In the genomic region with DNA sequence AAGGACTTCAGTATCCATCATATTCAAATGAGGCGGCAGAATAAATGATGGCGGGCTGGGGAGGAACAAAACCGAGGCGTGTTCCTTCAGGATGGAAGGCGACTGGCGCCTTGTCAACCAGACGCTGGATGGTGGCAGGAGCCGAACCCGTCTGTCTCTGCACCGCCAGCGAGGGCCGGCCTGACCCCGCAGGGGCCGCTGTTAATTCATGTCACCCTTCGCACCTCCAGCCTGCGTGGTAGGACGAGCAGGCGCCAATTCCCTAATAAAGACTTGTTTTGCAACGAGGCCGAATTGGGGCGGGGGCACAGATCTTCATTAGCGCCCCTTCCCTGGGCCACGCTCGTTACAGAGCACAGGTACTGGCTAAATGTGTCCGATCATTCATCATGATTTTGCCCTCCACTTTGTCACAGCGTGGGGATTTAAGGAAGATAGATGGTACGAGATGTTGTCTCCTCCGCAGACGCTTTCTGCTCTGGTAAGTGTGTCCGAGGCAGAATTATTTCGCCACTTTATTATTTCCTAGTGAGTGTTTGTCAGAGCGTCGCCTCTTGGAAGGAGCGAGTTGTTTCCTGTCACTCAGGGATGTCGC, we compare ENCODE assay signal across 8 mouse cellular contexts.
A peak's percentile ranks its signal among the peaks of the same experiment; 100 is the strongest.
DNase-seq lines count a peak whose midpoint lies in the region; ATAC-seq lines count a peak whose summit lies in the region.

No protein-coding gene starts in this region.

- no peaks in the 10 kb centered on the region for H3K9me3 ChIP-seq in kidney, embryonic 15.5 days (replicated peaks)
- no peaks in the 10 kb centered on the region for H3K9me3 ChIP-seq in embryonic facial prominence, embryonic 10.5 days
- H3K9me3 ChIP-seq in hindbrain, embryonic 14.5 days (ENCODE audit: control insufficient read depth, low read length): no peaks in the 10 kb centered on the region
- no peaks in the 10 kb centered on the region for H3K9me3 ChIP-seq in midbrain, embryonic 15.5 days

- WGBS in kidney, embryonic 15.5 days: 9% methylated on average over 35 of the region's 35 CpGs
- 42% methylated on average over 35 of the region's 35 CpGs for WGBS in embryonic facial prominence, embryonic 10.5 days
- 13% methylated on average over 35 of the region's 35 CpGs for WGBS in hindbrain, embryonic 14.5 days
- 25% methylated on average over 35 of the region's 35 CpGs for WGBS in midbrain, embryonic 15.5 days

- peaks cover 10% of the 10 kb centered on the region; the same call in 1 of the 2 replicates for H3K27me3 ChIP-seq in kidney, embryonic 15.5 days
- peaks cover 41% of the 10 kb centered on the region for H3K27me3 ChIP-seq in embryonic facial prominence, embryonic 10.5 days (replicated peaks; ENCODE audit: low read depth, poor library complexity, severe bottlenecking)
- no peaks in the 10 kb centered on the region for H3K27me3 ChIP-seq in hindbrain, embryonic 14.5 days (ENCODE audit: control insufficient read depth, insufficient read depth, low read length)
- no peaks in the 10 kb centered on the region for H3K27me3 ChIP-seq in midbrain, embryonic 15.5 days (replicated peaks)

- H3K36me3 ChIP-seq in kidney, embryonic 15.5 days: no peaks in the 10 kb centered on the region
- H3K36me3 ChIP-seq in embryonic facial prominence, embryonic 10.5 days (replicated peaks): no peaks in the 10 kb centered on the region
- no peaks in the 10 kb centered on the region for H3K36me3 ChIP-seq in hindbrain, embryonic 14.5 days (replicated peaks; ENCODE audit: control insufficient read depth, insufficient read depth)
- H3K36me3 ChIP-seq in midbrain, embryonic 15.5 days (replicated peaks): no peaks in the 10 kb centered on the region

- peak overlapping the region; percentile 19; the same call in 1 of the 2 replicates for H3K9ac ChIP-seq in kidney, embryonic 15.5 days
- peak overlapping the region; percentile 42 for H3K9ac ChIP-seq in hindbrain, embryonic 14.5 days
- H3K9ac ChIP-seq in midbrain, embryonic 15.5 days: no peak overlapping the region

- peak overlapping the region; percentile 67 for H3K27ac ChIP-seq in kidney, embryonic 15.5 days
- H3K27ac ChIP-seq in embryonic facial prominence, embryonic 10.5 days (replicated peaks): no peak overlapping the region
- peak overlapping the region; percentile 78 for H3K27ac ChIP-seq in hindbrain, embryonic 14.5 days
- H3K27ac ChIP-seq in midbrain, embryonic 15.5 days: 0 out of 2 replicates have a peak overlapping the region, but pooled peaks have one; percentile 4

- peak overlapping the region; percentile 60 for H3K4me2 ChIP-seq in kidney, embryonic 15.5 days
- peak overlapping the region; percentile 45 for H3K4me2 ChIP-seq in hindbrain, embryonic 14.5 days (replicated peaks)
- H3K4me2 ChIP-seq in midbrain, embryonic 15.5 days: peak overlapping the region; percentile 33

- peak; percentile 28; the same call in 1 of the 2 replicates for ATAC-seq in kidney, embryonic 15.5 days (replicated peaks; ENCODE audit: low FRiP score)
- no peak; the same call in 1 of the 2 replicates for ATAC-seq in hindbrain, embryonic 14.5 days (ENCODE audit: low FRiP score)
- ATAC-seq in midbrain, embryonic 15.5 days (replicated peaks): no peak
- no peak for ATAC-seq in monocyte, adult 5-6 weeks (replicated peaks; ENCODE audit: insufficient number of reproducible peaks, low FRiP score, low TSS enrichment, poor library complexity, severe bottlenecking)
- ATAC-seq in erythroid progenitor cell, adult 5-6 weeks (replicated peaks; ENCODE audit: low FRiP score, poor library complexity, severe bottlenecking): no peak

- H3K4me3 ChIP-seq in kidney, embryonic 15.5 days (replicated peaks): peak overlapping the region; percentile 28
- peak overlapping the region; percentile 22; the same call in 1 of the 2 replicates for H3K4me3 ChIP-seq in embryonic facial prominence, embryonic 10.5 days
- peak overlapping the region; percentile 11; the same call in 1 of the 2 replicates for H3K4me3 ChIP-seq in hindbrain, embryonic 14.5 days (replicated peaks; ENCODE audit: low read length)
- no peak overlapping the region for H3K4me3 ChIP-seq in midbrain, embryonic 15.5 days

- no peak for DNase-seq in kidney, adult 8-10 months
- no peak for DNase-seq in embryonic facial prominence, embryonic 10.5 days (ENCODE audit: low spot score)
- DNase-seq in hindbrain, embryonic 14.5 days (ENCODE audit: low spot score): peak; percentile 57
- no peak for DNase-seq in ovary, postnatal 36 days (ENCODE audit: low spot score)

- H3K4me1 ChIP-seq in kidney, embryonic 15.5 days: peaks cover 17% of the 10 kb centered on the region
- peaks cover 14% of the 10 kb centered on the region for H3K4me1 ChIP-seq in embryonic facial prominence, embryonic 10.5 days
- H3K4me1 ChIP-seq in hindbrain, embryonic 14.5 days (replicated peaks; ENCODE audit: control insufficient read depth, insufficient read depth, low read length): peaks cover 18% of the 10 kb centered on the region
- peaks cover 20% of the 10 kb centered on the region for H3K4me1 ChIP-seq in midbrain, embryonic 15.5 days
